Mouse (Mus musculus): Measurements from ENCODE around the gene Gm10273.
"Not testable (repeated sequence)": the region's sequence is repeated elsewhere in the genome, so short reads cannot be mapped to it uniquely, and the experiment has no call there.

Gm10273 gene

DNA sequence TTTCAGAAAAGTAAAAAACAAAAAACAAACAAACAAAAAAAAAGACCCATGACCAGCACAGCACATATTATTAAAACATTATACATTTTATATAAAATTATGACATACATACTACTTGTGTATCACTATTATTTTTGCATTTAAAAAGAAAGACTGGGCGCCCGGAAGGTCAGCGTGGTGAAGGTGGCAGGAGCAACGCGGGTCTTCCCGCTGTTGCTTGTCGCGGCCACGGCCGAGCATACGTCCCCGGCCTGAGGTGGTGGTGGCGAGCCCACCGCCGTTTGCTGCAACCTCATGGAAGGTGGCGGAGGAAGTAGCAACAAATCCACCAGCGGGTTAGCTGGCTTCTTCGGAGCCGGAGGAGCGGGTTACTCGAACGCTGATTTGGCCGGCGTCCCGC is at the start of gene Gm10273:
Gm10273 (plus strand) TSS at position 172 of the 400 bp plus-strand sequence.
- not testable (repeated sequence) for DNase-seq

DNA sequence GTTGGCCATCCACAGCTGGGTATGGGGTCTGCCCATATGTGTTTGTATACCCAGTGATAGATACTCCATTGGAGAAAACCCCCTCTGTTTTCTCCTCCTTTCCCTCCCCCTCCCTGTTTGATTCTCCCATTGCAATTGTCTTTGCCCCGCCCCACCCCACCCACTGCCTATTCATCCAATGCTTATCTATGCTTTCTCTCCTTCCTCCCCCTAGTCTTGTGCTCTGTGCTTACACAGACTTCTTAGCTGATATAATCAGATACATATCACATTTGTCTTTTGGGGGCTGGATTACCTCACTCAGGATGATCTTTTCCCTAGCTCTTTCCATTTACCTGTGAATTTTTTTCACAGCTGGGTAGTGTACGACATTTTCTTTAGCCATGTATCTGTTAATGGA is 48.9 kb upstream of the Gm10273 start:
- DNase-seq = no peak

- DNase-seq = no peak
Measured at GRCm38 (mm10) chr10:59348200-59348599, 47.2 kb upstream of the Gm10273 start.

DNA sequence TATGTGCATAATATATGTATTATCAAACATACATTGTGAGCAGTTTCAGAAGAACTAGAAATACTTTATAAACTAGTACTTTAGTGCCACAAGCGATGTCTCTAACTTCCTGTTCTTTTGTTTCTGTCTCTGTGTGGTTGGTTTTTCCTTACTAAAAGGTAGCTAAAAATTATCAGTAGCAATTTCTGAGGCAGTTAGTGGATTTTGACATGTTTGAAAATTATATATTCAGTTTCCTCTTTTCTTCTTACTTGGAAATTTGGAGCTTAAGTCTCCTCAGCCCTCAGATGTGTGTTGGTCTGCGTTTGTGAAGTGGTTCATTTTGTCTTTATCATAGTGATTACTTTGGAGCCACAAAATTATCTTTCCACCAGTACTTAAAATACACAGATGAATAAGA is 45.9 kb upstream of the Gm10273 start:
- DNase-seq = no peak

DNA sequence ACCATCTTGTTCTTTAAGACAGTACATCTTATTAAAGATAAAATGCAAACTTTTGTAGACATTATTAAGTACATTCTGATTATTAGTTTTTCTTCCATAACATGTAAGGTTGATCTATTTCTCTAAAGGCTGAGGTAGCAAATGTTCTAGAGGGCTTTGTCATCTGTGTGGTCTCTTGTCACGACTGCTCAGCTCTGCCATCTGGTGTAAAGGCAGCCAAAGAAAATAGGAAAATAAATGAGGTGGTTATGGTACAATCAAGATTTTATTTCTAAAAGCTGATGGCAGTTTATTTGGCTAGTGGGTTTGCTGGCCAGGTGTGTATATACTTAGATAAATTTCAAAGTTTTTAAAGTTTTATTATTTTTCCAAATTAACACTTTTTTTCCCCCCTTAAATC is 42.4 kb upstream of the Gm10273 start:
- no peak for DNase-seq

DNA sequence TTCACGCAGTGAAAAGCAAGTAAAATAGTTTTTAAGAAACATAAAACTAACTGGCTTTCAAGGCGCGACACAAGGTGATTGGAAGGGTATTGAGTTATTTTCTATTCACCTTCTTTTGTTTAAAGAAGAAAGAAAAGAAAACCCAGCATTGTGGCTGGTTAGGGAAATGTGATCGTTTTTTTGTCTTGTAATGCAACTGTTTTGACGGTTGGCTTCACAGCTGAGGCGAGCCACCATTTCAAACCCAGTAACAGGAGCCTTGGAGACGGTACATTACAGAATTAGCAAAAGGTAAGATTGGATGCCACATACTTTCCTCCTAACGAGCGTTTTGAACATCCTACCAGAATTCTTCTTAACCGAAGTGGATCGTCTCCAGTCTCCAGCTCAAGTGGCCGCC is 41.3 kb upstream of the Gm10273 start:
- DNase-seq = no peak

- DNase-seq = no peak
Measured at GRCm38 (mm10) chr10:59355020-59355419, 40.4 kb upstream of the Gm10273 start.

DNA sequence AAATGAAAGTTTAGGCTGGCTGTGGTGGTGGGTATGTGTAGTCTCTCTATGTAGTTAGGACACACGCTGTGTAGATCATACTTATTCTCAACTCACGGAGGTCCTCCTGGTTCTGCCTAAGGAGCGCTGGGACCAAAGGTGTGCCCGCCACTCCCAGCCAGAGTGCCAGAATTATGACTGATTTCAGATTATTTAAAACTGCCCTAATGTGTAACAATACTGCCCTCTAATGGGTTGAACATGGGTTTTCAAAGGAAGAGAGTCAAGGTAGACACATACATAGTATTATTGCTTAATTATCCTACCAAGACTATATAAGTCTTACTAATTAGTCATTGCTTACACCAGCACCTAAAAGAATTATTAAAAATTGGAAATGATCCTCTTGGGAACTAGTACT is 36.7 kb upstream of the Gm10273 start:
- DNase-seq = no peak

GRCm38 (mm10) chr10:59363208-59363607 is 32.2 kb upstream of the Gm10273 start:
- no peak for DNase-seq

DNA sequence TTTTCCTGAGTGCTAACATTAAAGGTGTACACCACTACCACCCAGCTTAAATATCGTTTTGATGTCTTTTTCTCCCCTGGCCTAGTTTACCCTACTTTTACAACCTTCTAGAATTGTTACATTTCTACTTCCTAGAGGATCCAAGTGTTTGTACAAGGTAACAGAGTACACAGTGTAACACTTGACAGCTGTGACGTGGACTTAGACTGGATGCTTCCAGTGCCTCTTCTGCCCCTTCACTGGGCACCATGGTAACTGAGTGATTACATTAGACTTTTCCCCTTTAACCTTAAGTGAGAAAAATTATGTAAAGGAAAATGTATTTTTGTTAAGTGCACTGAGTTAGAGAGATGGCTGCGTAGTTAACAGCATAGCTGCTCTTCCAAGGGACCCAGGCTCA is 30.9 kb upstream of the Gm10273 start:
- no peak for DNase-seq

DNA sequence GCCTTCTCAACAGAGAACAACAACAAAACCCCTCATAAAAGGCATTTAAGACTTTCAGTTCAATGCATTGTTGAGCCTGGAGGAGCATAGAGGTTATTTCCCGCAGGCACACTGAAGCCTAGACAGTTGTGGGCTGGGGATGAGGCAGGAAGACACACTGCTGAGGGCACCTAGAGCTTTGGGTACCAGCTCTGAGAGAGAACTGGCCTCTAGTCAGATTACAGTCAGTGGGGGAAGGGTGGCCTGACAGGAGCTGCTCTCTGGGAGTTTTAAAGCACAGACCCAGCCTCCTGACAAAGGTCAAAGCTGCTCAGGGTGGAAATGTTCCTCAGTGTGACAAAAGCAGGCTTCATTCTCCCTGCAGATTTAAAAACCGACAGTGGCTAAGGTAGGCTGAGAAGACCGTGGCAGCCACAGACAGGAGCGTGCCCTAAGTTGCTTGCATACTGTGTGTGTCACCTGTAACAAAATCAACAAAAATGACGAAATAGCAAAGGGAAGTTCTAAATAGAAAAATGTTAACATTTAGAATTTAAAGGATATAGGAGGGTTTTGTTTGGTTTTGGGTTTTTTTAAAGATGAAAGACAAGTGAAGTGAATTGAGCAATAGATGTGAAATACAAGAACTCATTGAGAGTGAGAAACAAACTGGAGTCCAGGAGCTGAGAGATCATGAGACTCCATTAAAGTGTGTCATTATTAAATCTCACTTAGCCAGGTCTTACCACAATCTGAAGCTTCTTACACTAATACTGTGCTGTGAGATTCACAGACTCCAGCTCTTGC is 29.4 kb upstream of the Gm10273 start:
- no peak for DNase-seq

- DNase-seq = no peak
Measured at GRCm38 (mm10) chr10:59366746-59367145, 28.7 kb upstream of the Gm10273 start.

DNA sequence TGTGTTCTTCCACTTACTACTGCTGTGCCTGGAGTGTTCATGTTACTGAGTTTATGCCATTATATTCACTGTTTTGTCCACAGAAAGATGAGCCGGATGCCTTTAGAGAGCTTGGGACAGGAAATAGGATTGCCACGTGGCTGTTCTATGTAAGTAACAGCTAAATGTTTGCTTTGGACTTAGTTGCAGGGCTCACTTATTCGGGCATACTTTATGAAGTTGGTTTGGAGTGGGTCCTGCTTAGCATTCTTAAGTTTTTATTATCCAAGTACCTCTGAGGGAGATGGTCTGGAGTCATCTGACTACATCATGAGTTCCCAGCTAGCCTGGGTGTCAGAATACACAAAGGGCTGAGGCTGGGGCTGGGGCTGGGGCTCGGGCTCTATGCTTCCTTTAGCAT is 28.2 kb upstream of the Gm10273 start:
- DNase-seq = no peak

DNA sequence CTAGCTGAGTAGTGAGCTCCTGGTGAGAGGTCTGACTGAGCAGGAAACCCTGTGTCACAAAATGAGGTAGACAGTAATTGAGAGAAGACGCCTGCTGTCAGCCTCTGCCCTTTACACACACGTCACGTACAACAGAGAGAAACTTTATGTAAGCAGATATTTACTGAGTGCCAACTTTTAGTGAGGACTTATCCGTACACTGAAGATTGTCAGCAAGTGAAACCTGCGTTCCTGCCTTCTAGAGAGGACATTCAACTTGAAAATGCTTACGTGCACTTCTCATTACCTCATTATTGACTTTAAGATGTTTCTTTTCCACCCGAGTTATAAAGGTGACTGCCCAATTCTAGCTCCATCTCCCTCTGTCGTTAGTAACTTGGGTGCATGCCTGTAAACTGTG is 26.7 kb upstream of the Gm10273 start:
- DNase-seq = no peak

GRCm38 (mm10) chr10:59369426-59369825 is 26.0 kb upstream of the Gm10273 start:
- no peak for DNase-seq

GRCm38 (mm10) chr10:59377906-59378305 is 17.5 kb upstream of the Gm10273 start:
- no peak for DNase-seq

DNA sequence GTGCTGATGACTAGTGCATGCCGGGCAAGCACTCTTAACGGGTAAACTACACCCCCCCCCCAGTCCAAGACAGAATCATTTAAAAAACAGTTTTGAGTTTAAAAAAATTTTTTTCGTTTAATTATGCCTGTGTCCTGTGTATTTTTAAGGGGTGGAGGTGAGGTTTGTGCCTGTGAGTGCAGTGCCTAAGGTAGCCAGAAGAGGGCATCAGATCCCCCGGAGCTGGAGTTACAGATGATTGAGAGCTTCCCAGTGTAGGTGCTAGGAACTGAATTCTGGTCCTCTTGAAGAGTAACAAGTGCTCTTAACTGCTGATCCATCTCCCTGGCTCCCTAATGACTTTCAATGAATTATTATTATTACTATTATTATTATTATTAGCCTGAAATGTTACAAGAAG is 16.7 kb upstream of the Gm10273 start:
- no peak for DNase-seq

- no peak for DNase-seq
Measured at GRCm38 (mm10) chr10:59379927-59380326, 15.5 kb upstream of the Gm10273 start.

GRCm38 (mm10) chr10:59380411-59380821 is 15.0 kb upstream of the Gm10273 start:
- no peak for DNase-seq

DNA sequence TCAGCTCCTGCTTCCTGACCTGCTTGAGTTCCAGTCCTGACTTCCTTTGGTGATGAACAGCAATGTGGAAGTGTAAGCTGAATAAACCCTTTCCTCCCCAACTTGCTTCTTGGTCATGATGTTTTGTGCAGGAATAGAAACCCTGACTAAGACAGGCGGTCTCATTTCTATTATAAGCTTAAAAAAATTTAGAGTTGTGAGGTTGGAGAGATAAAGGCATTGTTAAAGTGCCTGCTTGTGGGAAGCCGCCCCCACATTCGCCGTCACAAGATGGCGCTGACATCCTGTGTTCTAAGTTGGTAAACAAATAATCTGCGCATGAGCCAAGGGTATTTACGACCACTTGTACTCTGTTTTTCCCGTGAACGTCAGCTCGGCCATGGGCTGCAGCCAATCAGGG is 13.9 kb upstream of the Gm10273 start:
- not testable (repeated sequence) for DNase-seq

GRCm38 (mm10) chr10:59386951-59387350 is 8.5 kb upstream of the Gm10273 start:
- DNase-seq = no peak

- DNase-seq = no peak
Measured at GRCm38 (mm10) chr10:59389652-59390051, 5.8 kb upstream of the Gm10273 start.

- no peak for DNase-seq
Measured at GRCm38 (mm10) chr10:59391907-59392306, 3.5 kb upstream of the Gm10273 start.

DNA sequence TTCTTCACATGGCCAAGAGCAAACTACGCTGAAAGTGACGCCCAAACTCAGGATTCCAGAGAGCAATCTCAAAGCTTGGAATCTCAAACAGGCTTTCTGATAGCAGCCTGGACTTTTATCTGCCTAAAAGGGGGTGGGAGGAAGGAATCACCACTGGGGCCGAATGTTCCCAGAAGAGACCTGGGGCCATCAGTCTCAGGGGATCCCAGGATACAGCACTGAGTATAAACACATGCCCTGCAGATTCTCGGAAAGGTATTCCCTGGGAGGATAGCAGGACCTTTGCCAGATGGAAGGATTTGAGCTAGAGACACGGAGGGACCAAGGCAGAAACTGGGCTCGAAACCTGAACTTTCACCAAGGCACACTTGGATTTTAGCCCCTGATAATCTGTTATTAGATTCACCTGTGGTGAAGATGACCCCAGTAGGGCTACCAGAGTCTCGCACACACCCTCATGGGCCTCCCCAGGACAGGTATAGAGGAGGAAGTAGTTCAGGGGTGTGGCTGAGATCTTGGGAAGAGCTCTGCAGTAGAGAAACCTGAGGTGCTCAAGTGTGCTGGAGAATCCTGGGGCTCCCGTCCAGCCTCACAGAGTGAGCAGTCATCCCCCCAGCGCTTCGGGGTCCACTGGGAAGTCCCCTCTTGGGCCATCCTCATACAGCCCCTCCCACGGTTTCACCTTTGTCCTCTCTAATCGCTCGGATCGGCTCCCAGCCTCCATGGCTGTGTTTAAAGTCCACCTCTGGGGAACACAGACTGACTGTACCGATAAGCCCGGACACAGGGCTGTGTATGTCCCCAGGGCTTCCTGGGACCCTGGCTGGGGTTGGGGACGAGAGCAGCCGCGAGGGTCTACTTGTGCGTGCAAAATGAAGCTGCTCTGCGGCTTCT is 7.7 kb downstream of the Gm10273 start, which contains the start of gene Pla2g12b:
Pla2g12b (plus strand) TSS at position 762 of the 894 bp plus-strand sequence.
- no peak for DNase-seq
